Mouse (Mus musculus) intestine, embryonic 16.5 days (tissue): ENCODE data around the gene Gm20388. TPM values are rescaled to one million over a fixed set of nuclear protein-coding genes. Genes with fewer than 3 reads are reported as not detected.
A peak's percentile ranks its signal among the peaks of the same experiment; 100 is the strongest.

Experiments
- ATAC-seq: fragments of 200-750 bp; cut with Nextera tagmentation; 2 replicates; pipeline ENCODE4 v1.8.0; 2017; ENCODE audit warnings: moderate TSS enrichment, moderate library complexity
- H3K27ac ChIP-seq: fragments of 300-500 bp; sonication (generic); 2 replicates; pipeline ENCODE4 v1.5.1; 2014; ENCODE audit warnings: mild to moderate bottlenecking, low read length
- H3K27me3 ChIP-seq: fragments of 300-500 bp; sonication (generic); replicated peaks from 2 replicates; pipeline ENCODE4 v1.6.1; 2014; ENCODE audit warnings: low read length, control low read depth, mixed read lengths; ENCODE audit not compliant: control insufficient read depth, insufficient read depth
- H3K36me3 ChIP-seq: fragments of 300-500 bp; sonication (generic); 2 replicates; pipeline ENCODE4 v1.6.1; 2014; ENCODE audit warnings: low read length, control low read depth; ENCODE audit not compliant: control insufficient read depth, insufficient read depth
- H3K4me1 ChIP-seq: fragments of 300-500 bp; sonication (generic); 2 replicates; pipeline ENCODE4 v1.6.1; 2014; ENCODE audit warnings: low read length, control low read depth, mixed read lengths; ENCODE audit not compliant: control insufficient read depth, insufficient read depth
- H3K4me2 ChIP-seq: fragments of 300-500 bp; sonication (generic); 2 replicates; pipeline ENCODE4 v1.6.1; 2014; ENCODE audit warnings: low read depth, low read length, control low read depth
- H3K4me3 ChIP-seq: fragments of 300-500 bp; sonication (generic); 2 replicates; pipeline ENCODE4 v1.5.1; 2014; ENCODE audit warnings: mild to moderate bottlenecking, low read length
- H3K9ac ChIP-seq: fragments of 300-500 bp; sonication (generic); 2 replicates; pipeline ENCODE4 v1.6.1; 2014; ENCODE audit warnings: low read depth, low read length
- H3K9me3 ChIP-seq: fragments of 300-500 bp; sonication (generic); 2 replicates; pipeline ENCODE4 v1.6.1; 2016; ENCODE audit warnings: low read length, control low read depth; ENCODE audit not compliant: control insufficient read depth
- WGBS: fragments of 180-500 bp; shearing (Covaris S2); extraction: QIAGEN DNeasy Blood & Tissue Kit; methylation state at CpG from one replicate; pipeline ENCODE4 v1.1.7; 2014; 5-methylcytosine and 5-hydroxymethylcytosine counted together
- polyA plus RNA-seq: library from polyadenylated mRNA; unstranded; fragments of >200 nt; fragmentation: Nextera tagmentation; extraction: Ambion mirVana; gene quantifications from 2 replicates; pipeline ENCODE4 v1.2.1, GENCODE M21; 2015

Gm20388 gene
- polyA plus RNA-seq, 1 experiment from 2014 or later, result 5.8 TPM

- Histone ChIP-seq H3K4me2 (no peak overlapping the region), H3K4me3 (no peak overlapping the region), H3K4me1 (peaks cover 7% of the 10 kb centered on the region), H3K9me3 (no peaks in the 10 kb centered on the region), H3K9ac (no peak overlapping the region), H3K27ac (no peak overlapping the region), H3K27me3 (no peaks in the 10 kb centered on the region), H3K36me3 (peaks cover 16% of the 10 kb centered on the region; the same call in 1 of the 2 replicates)
- ATAC-seq, result no peak
- 75% methylated on average over 4 of the region's 4 CpGs for WGBS
Measured at GRCm38 (mm10) chr8:123071176-123071575, 3160.5 kb downstream of the Gm20388 start.

- no peaks in the 10 kb centered on the region for H3K9me3 ChIP-seq
- H3K4me1 ChIP-seq, result no peaks in the 10 kb centered on the region
- 72% methylated on average over 6 of the region's 6 CpGs for WGBS
- no peak overlapping the region for H3K4me3 ChIP-seq
- no peak overlapping the region for H3K27ac ChIP-seq
- H3K36me3 ChIP-seq, result peaks cover 37% of the 10 kb centered on the region
- H3K4me2 ChIP-seq, result no peak overlapping the region
- no peaks in the 10 kb centered on the region for H3K27me3 ChIP-seq
- H3K9ac ChIP-seq, result no peak overlapping the region
- peak; percentile 76 for ATAC-seq
Measured at GRCm38 (mm10) chr8:123077213-123077612, 3166.6 kb downstream of the Gm20388 start.

DNA sequence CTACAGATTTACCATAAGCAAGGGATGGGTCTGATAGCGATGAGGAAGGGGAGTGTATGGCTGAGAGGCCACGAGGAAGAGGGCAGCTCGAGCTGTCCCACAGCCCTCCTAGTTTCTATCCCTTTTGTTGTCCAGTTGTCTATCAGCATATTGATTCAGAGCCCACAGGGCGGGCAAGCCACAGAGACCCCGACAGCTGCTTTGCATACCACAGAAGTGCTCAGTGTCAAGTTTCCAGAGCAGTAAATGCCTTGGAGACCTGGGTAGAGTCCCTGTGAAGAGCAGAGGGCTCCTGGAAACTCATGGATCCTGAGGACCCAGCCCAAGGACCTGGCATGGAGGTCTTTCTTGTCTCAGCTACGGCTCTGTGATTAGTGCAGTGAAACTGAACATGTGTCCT, 3172.4 kb downstream of the Gm20388 start:
- Histone ChIP-seq H3K4me3 (no peak overlapping the region), H3K27me3 (no peaks in the 10 kb centered on the region), H3K4me2 (no peak overlapping the region), H3K4me1 (no peaks in the 10 kb centered on the region), H3K27ac (no peak overlapping the region), H3K36me3 (peaks cover 21% of the 10 kb centered on the region), H3K9ac (no peak overlapping the region), H3K9me3 (no peaks in the 10 kb centered on the region)
- ATAC-seq, result no peak
- WGBS, result 78% methylated on average over 6 of the region's 6 CpGs

- 92% methylated on average over 12 of the region's 12 CpGs for WGBS
- H3K9ac ChIP-seq, result no peak overlapping the region
- ATAC-seq, result no peak
- no peaks in the 10 kb centered on the region for H3K9me3 ChIP-seq
- H3K36me3 ChIP-seq, result peaks cover 23% of the 10 kb centered on the region
- no peak overlapping the region for H3K4me2 ChIP-seq
- H3K4me1 ChIP-seq, result no peaks in the 10 kb centered on the region
- no peak overlapping the region for H3K27ac ChIP-seq
- no peak overlapping the region for H3K4me3 ChIP-seq
- no peaks in the 10 kb centered on the region for H3K27me3 ChIP-seq
Measured at GRCm38 (mm10) chr8:123083610-123084009, 3173.0 kb downstream of the Gm20388 start.

GRCm38 (mm10) chr8:123087289-123087688, 3176.6 kb downstream of the Gm20388 start:
- H3K36me3 ChIP-seq, result peaks cover 19% of the 10 kb centered on the region
- ATAC-seq, result no peak
- 86% methylated on average over 9 of the region's 9 CpGs for WGBS

GRCm38 (mm10) chr8:123097216-123097615, 3186.6 kb downstream of the Gm20388 start:
- no peaks in the 10 kb centered on the region for H3K9me3 ChIP-seq
- no peak overlapping the region for H3K9ac ChIP-seq
- no peak overlapping the region for H3K4me3 ChIP-seq
- peak overlapping the region; percentile 6; the same call in 1 of the 2 replicates for H3K27ac ChIP-seq
- H3K27me3 ChIP-seq, result no peaks in the 10 kb centered on the region
- ATAC-seq, result no peak
- no peak overlapping the region for H3K4me2 ChIP-seq
- no peaks in the 10 kb centered on the region for H3K4me1 ChIP-seq
- H3K36me3 ChIP-seq, result peaks cover 6% of the 10 kb centered on the region
- 86% methylated on average over 11 of the region's 11 CpGs for WGBS

More at GRCm38 (mm10) chr8:123087289-123087688, 3176.6 kb downstream of the Gm20388 start:
- Histone ChIP-seq H3K4me1 (no peaks in the 10 kb centered on the region), H3K9me3 (no peaks in the 10 kb centered on the region), H3K4me3 (no peak overlapping the region), H3K4me2 (no peak overlapping the region), H3K9ac (no peak overlapping the region), H3K27me3 (no peaks in the 10 kb centered on the region), H3K27ac (no peak overlapping the region)

- no peak overlapping the region for H3K9ac ChIP-seq
- ATAC-seq, result no peak
- H3K27me3 ChIP-seq, result no peaks in the 10 kb centered on the region
- WGBS, result 77% methylated on average over 12 of the region's 12 CpGs
- peaks cover 6% of the 10 kb centered on the region for H3K36me3 ChIP-seq
- H3K9me3 ChIP-seq, result no peaks in the 10 kb centered on the region
- H3K27ac ChIP-seq, result no peak overlapping the region
- no peak overlapping the region for H3K4me3 ChIP-seq
- H3K4me2 ChIP-seq, result no peak overlapping the region
- no peaks in the 10 kb centered on the region for H3K4me1 ChIP-seq
Measured at GRCm38 (mm10) chr8:123097786-123098584, 3187.3 kb downstream of the Gm20388 start.

GRCm38 (mm10) chr8:123100288-123100687, 3189.6 kb downstream of the Gm20388 start:
- WGBS, result 57% methylated on average over 8 of the region's 8 CpGs
- peaks cover 14% of the 10 kb centered on the region for H3K4me1 ChIP-seq
- no peak overlapping the region for H3K4me2 ChIP-seq
- peak overlapping the region; percentile 39; the same call in 1 of the 2 replicates for H3K27ac ChIP-seq
- H3K9me3 ChIP-seq, result no peaks in the 10 kb centered on the region
- no peak overlapping the region for H3K4me3 ChIP-seq
- no peak for ATAC-seq
- H3K27me3 ChIP-seq, result no peaks in the 10 kb centered on the region
- H3K36me3 ChIP-seq, result peaks cover 8% of the 10 kb centered on the region
- no peak overlapping the region for H3K9ac ChIP-seq

GRCm38 (mm10) chr8:123101244-123101643, 3190.6 kb downstream of the Gm20388 start:
- Histone ChIP-seq H3K9me3 (no peaks in the 10 kb centered on the region), H3K4me3 (no peak overlapping the region; the same call in 1 of the 2 replicates), H3K9ac (no peak overlapping the region; the same call in 1 of the 2 replicates), H3K27ac (no peak overlapping the region), H3K4me2 (no peak overlapping the region), H3K36me3 (peaks cover 12% of the 10 kb centered on the region), H3K27me3 (no peaks in the 10 kb centered on the region), H3K4me1 (peaks cover 14% of the 10 kb centered on the region)
- 71% methylated on average over 4 of the region's 4 CpGs for WGBS
- no peak for ATAC-seq
